Mouse (Mus musculus): ENCODE results near the gene Lcn12.

- TF ChIP-seq POLR2A (IDR thresholded peaks at IDR 0.05; ENCODE audit: extremely low read depth, insufficient read depth, low read length): no peak
- no peak for TF ChIP-seq CTCF (IDR thresholded peaks at IDR 0.05; ENCODE audit: extremely low read depth, insufficient read depth, low read length)
Measured at GRCm38 (mm10) chr2:25534178-25534865, 40.6 kb upstream of the Lcn12 start.

Data from cortical plate, adult 2 months (tissue).